Mouse (Mus musculus): Measurements from ENCODE around the gene Camkk1.

Gene Camkk1

GRCm38 (mm10) chr11:73015391-73016102 lies 3.3 kb upstream of the Camkk1 start:
- peak; percentile 75 for DNase-seq

GRCm38 (mm10) chr11:73016103-73016420 lies 2.7 kb upstream of the Camkk1 start:
- DNase-seq = no peak

DNA sequence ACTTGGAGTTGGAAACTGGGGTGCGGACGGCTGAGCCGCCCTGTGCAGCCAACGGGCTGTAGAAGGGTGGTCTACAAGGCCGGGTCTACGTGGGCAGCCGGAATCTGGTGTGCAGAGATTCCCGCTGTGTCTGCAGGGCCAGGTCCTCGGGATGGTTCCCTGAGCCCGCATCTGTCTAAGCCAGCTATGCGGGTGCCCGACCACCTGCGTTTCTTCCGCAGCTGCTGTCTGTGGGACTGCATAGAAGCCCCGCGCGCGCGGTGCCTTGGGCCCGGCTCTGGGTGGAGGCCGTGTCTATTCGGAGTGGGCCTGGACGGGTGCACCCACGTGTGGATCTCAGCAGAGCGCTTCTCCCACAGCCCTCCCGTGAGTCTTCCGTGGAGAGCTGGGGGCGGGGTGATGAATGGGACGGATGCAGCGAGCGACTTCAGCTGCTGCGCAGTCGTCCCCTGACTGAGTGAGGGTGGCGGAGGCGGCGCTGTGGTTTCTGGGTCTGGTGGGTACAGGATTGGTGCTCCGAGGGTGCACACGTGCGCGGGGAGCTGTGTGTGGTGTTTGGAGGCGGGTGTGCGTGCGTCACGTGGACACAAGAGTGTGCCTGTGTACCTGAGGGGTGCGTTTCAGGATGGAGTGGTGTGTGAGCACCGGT lies 463 bp downstream of the Camkk1 start:
- DNase-seq = peak; percentile 59

DNA sequence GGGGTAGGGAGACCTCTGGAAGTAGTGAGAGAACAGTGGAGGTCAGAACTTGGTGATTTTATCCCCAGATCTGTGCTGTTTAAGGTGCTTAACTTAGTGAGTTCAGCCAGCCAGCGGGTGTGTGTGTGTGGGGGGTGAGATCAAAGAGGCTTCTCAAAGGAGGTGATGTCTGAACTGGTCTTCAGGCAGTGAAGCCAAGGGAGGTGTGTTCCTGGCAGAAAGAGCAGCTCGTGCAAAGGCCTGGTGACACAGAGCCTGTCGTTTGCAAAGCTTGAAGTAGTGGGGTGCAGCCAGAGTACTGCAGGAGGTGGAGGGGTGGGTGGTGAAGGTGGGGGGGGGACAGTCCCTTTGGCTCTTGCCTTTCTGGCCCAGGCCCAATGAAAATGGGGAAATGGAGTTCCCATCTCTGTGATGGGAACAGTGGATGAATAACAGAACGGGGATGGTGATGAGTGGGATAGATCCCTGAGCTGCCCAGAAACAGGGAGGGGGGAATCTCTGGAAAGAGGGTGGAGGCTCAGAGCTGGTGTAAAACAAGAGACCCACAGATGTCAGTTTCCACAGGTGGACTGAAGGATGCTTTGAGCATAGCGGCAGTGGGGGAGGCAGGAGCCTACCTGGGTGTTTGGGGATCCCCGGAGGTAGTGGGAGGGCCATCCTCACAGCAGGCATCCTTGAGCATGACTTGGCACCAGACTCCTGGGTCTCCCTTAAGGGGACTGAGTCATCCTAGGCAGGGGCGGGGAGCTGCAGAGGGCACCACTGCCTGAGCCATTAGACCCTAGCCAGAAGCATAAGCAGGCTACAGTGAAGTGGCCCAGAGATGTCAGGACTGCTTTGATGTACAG lies 2.4 kb downstream of the Camkk1 start:
- no peak for DNase-seq

GRCm38 (mm10) chr11:73023099-73023498 lies 4.3 kb downstream of the Camkk1 start:
- peak; percentile 78 for DNase-seq

- no peak for DNase-seq
These were observed 5.0 kb downstream of the Camkk1 start for GRCm38 (mm10) chr11:73023827-73024226.

DNA sequence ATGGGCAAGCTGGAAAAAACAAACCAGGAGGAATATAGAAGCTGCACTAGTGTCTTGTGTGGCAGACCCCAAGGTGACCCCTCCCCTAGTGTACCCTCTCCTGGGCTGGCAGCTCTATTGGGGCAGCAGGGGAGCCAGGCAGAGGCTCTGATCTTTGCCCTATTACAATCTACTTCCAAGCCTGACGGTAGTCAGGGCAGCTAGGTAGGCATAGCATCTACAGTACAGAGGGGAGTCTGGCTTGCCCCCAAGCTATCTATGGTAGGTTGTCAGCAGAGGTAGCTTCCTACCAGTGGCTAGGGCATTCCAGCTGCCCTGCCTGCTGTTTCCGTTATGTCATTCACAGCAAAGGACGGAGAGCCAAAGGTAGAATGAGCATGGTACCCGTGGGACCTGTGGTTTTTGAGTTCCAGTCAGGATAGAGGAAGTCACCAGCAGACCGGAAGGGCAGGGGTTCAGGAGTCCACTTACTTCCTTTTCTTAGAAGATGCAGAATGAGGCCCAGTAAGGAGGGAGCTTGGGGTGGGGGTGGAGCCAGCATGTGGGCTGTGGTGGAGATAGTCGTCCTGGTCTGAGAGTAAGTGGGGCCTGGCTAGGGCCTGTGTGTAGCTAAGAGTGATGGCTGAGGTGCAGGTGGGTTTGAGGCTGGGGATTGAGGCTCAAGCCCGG lies 5.6 kb downstream of the Camkk1 start:
- DNase-seq = no peak

GRCm38 (mm10) chr11:73026961-73027360 lies 8.2 kb downstream of the Camkk1 start:
- no peak for DNase-seq

DNA sequence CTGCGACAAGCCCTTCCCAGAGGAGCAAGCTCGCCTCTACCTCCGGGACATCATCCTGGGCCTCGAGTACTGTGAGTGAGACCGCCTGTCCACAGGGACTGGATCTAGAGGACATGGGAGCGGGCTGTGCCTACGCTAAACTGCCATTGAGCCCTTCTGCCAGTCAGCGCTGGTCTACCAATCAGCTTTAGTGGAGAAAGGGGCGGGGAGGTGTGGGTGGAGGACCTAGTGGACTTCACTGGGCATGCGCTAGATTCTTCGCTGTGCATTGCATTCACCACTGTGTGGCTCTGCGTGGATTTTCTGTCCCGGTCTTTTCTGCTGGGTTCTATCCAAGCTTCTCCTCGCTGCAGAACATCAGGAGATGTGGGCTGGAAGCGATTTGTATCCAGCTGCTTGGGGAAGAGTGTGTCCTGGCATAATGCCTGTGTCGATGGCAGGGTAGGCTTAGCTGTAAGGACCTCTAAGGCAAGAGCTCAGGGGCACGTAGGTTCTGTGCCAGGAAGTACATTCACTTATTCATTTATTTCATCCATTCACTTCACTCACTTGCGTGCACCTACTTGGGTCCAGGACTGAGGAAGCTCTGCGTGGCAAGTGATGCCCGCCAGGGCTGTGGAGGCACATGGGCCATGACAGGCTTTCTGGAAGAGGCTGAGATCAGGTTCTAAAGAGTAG lies 12.2 kb downstream of the Camkk1 start:
- DNase-seq = peak; percentile 83

- no peak for DNase-seq
These were observed 12.7 kb downstream of the Camkk1 start for GRCm38 (mm10) chr11:73031536-73031935.

GRCm38 (mm10) chr11:73036077-73036476 lies 17.3 kb downstream of the Camkk1 start:
- DNase-seq = no peak

DNA sequence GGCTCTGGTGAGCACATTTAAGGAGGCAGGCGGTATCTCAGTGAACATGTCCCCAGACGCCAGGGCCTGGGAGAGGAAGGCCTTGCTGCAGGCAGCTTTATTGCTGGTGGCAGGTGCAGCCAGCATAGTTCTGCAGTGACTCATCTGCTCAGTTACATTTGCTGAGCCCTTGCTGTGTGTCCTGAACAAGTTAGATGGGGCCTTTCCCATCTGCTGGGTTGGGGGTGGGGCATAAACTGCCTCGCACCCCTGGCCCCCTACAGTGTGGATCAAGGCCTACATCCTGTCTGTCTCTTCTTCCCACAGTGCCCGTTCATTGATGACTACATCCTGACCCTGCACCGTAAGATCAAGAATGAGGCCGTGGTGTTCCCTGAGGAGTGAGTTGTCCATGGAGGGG lies 18.1 kb downstream of the Camkk1 start:
- no peak for DNase-seq

DNA sequence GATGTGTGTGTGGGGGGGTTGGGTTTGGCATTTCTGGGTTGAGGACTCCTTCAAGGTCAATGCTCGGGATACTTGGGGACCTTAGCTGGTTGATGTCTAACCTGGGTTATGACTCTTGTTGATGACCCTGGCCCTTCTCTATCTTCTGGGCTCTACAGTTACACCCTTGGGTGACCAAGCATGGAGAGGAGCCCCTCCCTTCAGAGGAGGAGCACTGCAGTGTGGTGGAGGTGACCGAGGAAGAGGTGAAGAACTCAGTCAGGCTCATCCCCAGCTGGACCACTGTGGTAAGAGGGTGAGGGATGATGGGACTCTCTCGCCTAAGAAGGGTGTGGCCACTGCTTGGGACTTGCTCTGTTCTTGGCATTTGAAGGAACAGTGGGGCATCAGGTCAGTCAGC lies 18.9 kb downstream of the Camkk1 start:
- DNase-seq = no peak

GRCm38 (mm10) chr11:73039102-73039799 lies 20.4 kb downstream of the Camkk1 start:
- peak; percentile 55 for DNase-seq

DNA sequence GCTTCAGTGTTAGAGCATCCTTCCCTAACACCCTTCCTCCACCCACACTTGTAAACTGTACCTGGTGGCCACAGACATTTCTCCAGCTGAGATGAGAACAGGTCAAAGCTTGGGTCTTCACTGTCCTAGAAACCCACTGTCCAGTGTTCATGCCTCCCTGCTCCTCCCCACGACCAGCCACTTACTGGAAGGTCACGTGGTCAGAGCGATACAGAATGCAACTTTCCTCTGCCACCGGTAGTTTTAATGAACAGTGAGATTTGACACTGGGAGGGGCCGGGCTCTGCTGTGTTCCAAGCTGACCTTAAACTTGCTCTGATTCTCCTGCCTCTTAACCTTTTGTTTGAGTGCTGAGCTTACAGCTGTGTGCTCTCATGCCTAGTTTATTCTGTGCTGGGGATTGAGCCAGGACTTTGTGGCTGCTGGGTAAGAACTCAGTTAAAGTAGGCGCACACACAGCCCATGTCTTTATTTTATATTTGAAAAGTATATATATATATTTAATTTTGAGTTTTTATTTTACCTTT lies 25.5 kb downstream of the Camkk1 start:
- DNase-seq = no peak

- no peak for DNase-seq
These were observed 26.0 kb downstream of the Camkk1 start for GRCm38 (mm10) chr11:73044789-73045188.

GRCm38 (mm10) chr11:73047542-73047996 lies 28.8 kb downstream of the Camkk1 start, which contains the start of gene Ncbp3:
Ncbp3 (plus strand) TSS chr11:73047783.
- DNase-seq = peak; percentile 93

- no peak for DNase-seq
These were observed 29.4 kb downstream of the Camkk1 start for GRCm38 (mm10) chr11:73048030-73048876.

GRCm38 (mm10) chr11:73049335-73049734 lies 30.5 kb downstream of the Camkk1 start:
- DNase-seq = peak; percentile 81

DNA sequence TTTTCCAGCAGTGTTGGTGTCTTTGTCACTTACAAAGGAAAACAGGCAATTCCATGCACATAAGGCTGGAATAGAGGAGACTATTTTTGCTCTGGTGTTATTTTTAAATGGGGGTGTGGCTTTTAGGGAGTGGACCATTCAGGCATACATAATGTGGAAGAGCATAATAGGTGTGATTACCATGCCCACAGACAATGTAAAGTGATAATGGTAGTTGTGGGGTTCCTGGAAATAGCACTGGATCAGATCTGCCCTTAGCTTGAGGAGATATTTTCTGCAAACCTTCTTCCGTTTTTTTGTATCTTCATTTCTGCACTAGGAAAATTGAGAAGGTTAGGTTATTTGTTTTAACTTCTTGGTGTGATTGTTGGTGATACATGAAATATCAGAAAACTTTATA lies 34.0 kb downstream of the Camkk1 start:
- no peak for DNase-seq

DNA sequence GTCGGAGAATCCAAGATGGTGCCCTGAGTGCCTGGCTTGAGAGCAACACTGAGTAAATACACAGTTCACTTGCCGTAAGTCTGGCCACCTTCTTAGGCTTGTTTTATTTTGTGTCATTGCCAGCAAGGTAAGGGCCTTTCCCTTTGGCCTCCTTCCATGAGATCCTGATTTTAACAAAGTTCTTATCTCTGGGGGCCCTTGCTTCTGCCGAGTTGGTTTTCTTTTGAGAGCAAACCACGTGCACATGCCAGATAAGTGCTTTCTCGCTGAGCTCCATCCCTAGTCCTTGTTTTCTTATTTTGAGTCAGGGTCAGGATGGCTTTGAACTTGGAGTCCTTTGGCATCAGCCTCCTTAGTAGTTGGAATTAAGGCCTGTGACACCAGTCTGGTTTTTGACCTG lies 38.9 kb downstream of the Camkk1 start:
- DNase-seq = no peak

Measured in cerebellum, adult 8-10 months (tissue).